Mouse (Mus musculus) T-helper 1 cell (primary cell): ENCODE results near the gene Sox10.

ENCODE experiments used
- in situ Hi-C: fragments of 300-600 bp; cut with MboI, MseI; formaldehyde crosslinking; loops from one replicate; pipeline ENCODE4 v1.15.1; 2025; ENCODE audit warnings: high pct_unique_total_duplicates

Gene Sox10

GRCm38 (mm10) chr15:79165140-79165539 is at the start of gene Sox10:
TSS of gene Sox10 (minus strand) at chr15:79165240.
- in situ Hi-C loops, result no loop called here

- in situ Hi-C loops, result no loop called here
Observed at GRCm38 (mm10) chr15:79213591-79213990, 48.6 kb upstream of the Sox10 start.

DNA sequence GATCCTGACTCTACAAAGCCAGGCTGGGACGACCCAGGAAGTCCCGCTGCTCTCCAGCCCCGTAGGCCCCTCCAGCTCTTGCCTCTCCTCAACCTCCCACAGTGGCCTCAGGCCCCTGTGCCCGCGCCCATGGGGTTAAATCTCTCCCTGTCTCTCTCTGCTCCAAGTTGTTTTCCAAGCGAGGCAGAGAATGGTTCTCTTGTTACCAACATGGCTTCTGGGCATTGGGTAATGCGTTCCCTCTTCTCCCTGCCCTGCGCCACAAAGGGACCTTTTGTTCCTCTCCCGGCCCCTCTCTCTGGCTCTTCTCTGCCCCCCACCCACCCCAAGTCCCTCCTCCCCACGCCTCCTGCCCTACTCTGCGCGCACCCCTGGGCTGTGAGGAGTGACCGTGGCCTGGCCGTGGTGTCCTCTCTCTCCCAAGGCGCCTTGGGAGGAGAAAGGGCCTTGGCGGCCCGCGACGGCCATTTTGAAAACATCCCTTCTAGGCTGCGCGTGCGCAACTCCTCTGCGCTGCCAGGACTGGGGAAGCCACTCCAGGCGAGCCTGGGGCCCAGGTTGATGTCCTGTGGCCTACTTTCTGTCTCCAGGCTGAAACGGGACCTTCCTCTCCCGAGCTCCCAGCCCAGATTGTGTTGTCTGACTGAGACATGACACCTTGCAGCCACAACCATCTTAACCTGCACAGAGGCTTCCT is 47.9 kb upstream of the Sox10 start:
- in situ Hi-C loops, result no loop called here

DNA sequence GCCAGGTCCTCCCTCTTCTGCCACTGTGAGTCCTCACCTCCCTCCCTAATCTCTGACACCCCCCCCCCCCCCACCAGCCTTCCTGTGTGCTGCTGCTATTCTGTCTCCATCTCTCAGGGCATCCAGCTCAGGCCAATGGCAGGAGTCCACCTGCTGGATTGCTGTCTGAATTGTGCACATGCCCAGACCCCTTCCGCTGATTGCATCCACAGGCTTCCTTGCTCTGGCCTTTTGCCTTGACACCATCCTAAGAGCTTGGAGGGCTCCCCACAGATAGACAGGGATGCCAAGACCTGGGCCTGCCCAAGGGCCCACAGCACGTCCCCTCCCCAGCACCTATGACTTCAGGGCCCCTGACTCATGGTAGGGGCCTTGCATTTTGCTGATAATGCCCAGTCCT is 45.3 kb upstream of the Sox10 start:
- in situ Hi-C loops, result no loop called here

GRCm38 (mm10) chr15:79208758-79209439 is 43.9 kb upstream of the Sox10 start:
- in situ Hi-C loops, result no loop called here

GRCm38 (mm10) chr15:79208211-79208610 is 43.2 kb upstream of the Sox10 start:
- in situ Hi-C loops, result no loop called here

DNA sequence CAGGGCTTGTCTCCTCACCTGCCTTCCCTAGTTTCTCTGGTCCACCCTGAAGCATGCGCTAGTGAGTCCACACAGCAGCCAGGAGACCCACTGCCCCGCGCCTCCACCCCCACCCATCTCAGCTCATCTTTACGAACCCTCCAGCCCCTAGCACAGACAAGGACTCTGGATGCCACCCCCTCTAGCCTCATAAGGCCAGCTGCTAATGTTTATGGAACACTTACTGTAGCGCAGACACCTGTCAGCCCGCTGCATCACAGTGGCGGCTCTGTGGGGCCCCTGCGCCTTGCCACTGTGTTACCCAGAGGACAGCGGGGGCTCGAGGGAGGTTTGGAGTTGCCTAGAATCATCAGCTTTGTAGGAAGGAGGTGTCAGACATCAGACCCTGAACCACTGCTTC is 37.5 kb upstream of the Sox10 start:
- in situ Hi-C loops, result no loop called here

GRCm38 (mm10) chr15:79201491-79202150 is 36.6 kb upstream of the Sox10 start:
- in situ Hi-C loops, result no loop called here

DNA sequence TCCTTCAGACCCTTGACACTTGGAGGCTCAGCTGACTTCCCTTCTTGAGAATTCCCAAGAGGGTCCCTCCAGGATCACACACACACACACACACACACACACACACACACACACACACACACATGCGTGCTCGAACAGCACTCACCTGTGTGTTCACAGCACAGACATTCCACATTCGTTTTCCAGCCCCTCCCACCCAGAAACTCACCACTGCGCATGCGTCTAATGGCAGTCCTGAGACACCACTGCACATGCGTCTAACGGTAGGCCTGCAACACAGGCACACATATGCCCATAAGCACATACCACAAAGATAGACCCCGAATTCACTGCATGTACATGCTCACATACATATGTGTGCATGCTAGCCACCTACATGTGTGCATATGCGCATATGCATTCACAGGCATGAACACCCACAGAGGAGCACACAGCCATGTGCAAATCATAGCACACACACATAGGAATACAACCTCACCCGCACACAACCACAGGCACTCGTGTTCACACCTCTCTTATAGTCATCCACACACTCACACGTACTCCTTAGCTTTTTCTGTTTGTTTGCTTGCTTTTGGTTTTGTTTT is 34.4 kb upstream of the Sox10 start:
- in situ Hi-C loops, result no loop called here

- in situ Hi-C loops, result no loop called here
Observed at GRCm38 (mm10) chr15:79195492-79195891, 30.5 kb upstream of the Sox10 start.

- in situ Hi-C loops, result no loop called here
Observed at GRCm38 (mm10) chr15:79194946-79195345, 29.9 kb upstream of the Sox10 start.

DNA sequence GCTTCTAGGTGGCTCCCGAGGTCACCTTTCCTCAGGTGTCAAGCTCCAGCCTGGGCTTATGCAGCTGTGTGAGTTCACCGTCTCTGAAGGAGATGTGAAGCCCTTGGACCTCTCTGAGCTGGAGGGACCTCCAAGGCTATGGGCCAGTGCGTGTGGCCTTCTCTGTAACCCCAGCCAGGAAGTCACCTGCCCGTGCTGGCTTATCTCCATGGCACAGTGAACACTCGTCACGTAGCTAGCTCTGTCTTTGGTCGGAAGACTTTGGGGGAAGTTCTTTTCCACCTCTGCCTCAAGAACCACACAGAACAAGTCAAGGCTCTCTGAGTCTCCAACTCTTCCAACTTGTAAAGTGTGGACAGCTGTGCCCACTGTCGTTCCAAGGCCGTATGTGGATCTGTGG is 29.0 kb upstream of the Sox10 start:
- in situ Hi-C loops, result no loop called here

- in situ Hi-C loops, result no loop called here
Observed at GRCm38 (mm10) chr15:79192885-79193845, 28.1 kb upstream of the Sox10 start.

GRCm38 (mm10) chr15:79192450-79192849 is 27.4 kb upstream of the Sox10 start:
- in situ Hi-C loops, result no loop called here

- in situ Hi-C loops, result no loop called here
Observed at GRCm38 (mm10) chr15:79191426-79191825, 26.4 kb upstream of the Sox10 start.

DNA sequence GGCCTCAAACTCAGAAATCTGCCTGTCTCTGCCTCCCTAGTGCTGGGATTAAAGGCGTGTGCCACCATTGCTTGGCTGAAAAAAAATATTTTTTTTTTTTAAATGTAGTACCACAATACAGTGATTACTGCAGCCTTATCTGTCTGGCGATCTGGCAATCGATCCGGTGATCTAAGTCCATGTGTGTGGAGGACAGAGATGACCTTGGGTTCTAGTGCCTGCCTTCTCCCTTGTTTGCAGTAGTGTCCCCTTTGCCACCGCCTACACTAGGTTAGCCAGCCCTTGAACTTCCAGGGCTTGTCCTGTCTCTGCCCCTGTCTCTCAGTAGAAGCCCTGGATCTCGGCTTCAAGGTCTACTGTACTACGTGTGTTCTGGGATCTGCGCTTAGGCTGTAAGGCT is 22.8 kb upstream of the Sox10 start:
- in situ Hi-C loops, result no loop called here

GRCm38 (mm10) chr15:79185213-79185612 is 20.2 kb upstream of the Sox10 start:
- in situ Hi-C loops, result no loop called here

DNA sequence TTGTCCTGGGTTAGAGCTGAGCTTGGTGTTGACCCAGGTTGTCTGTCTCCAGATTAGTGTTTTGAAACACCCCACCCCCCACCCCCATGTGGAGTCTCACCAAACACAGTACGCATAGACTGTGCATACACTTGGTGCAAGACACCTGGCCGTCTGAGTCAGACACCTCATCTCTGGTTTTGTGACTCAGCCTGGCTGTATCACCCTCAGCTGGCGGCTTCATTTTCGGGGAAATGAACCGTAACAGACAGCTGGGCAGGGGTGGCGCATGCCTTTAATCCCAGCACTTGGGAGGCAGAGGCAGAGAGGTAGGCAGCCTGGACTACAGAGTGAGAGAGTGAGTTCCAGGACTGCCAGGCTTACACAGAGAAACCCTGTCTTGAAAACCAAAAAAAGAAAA is 11.9 kb upstream of the Sox10 start:
- in situ Hi-C loops, result no loop called here

DNA sequence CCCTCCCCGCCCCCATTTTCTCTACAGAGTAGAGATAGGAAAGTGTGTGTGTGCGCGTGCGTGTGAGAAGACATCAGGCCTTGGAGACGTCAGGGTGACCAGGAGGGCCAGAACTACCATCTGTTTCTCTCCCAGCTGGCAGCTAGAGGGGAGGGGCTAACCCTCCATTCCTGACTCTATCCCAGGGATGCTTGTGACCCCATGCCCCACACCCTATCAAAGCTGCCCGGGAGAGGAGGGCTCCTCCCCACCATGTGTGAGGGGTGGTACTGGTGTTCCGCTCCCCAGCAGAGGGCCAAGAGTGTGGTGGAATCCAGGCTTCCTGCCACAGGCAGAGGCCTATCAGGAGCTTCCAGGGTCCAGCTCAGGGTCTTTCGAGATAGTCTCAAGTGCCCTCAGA is 1.7 kb upstream of the Sox10 start:
- in situ Hi-C loops, result no loop called here

DNA sequence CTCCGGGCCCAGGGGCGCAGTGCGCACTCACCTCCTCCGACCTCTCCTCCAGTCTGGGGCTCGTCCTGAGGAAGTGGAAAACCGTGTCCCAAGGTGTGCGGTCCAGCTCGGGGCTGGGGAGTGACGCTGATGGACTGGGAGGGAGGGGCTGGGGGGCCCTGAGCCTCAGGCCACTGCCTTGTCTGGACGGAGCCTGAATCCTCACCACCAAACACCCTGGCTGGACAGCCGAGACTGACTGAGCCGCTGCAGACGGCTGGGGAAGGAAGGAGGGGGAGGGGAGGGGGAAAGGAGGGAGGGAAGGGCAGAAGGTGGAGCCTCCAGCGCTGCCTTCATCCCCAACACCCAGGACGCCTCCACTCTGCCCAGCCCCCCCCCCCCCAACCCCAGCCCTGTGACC is 789 bp downstream of the Sox10 start:
- in situ Hi-C loops, result no loop called here

DNA sequence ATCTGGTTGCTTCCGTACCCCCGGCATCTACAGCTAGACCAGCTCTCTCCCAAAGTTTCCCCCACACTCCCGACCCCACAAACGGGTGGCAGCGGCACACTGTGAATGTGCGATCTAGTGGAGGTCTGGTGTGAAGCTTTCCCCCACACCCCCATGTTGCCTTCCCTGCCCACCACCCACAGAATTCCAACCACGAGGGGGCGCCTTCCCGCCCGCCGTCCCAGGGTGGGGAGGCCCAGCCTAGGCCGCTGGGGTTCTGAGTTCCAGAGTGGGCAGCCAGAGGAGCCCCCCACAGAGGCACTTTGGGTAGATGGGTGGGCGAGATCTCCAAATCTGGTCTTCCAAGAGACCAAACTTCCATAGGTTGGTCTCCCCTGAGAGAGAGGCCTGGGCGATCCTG is 2.2 kb downstream of the Sox10 start:
- in situ Hi-C loops, result no loop called here
